Mouse (Mus musculus) liver, embryonic 13.5 days (tissue): ENCODE data around the gene Fgfr2. TPM values are rescaled to one million over a fixed set of nuclear protein-coding genes. Genes with fewer than 3 reads are reported as not detected.
A peak's percentile ranks its signal among the peaks of the same experiment; 100 is the strongest.

Experiments
- ATAC-seq: fragments of 200-750 bp; cut with Nextera tagmentation; 2 replicates; pipeline ENCODE4 v1.8.0; 2017; ENCODE audit warnings: low read depth, mild to moderate bottlenecking, moderate number of reproducible peaks, moderate library complexity
- DNase-seq: peaks from one replicate; pipeline ENCODE4 v3.0.0; 2022
- H3K27ac ChIP-seq: fragments of 300-500 bp; sonication (generic); 2 replicates; pipeline ENCODE4 v1.5.1; 2015; ENCODE audit warnings: moderate library complexity, mild to moderate bottlenecking, inconsistent platforms
- H3K27me3 ChIP-seq: fragments of 300-500 bp; sonication (generic); 2 replicates; pipeline ENCODE4 v1.6.1; 2015; ENCODE audit warnings: mild to moderate bottlenecking, inconsistent platforms
- H3K36me3 ChIP-seq: fragments of 300-500 bp; sonication (generic); 2 replicates; pipeline ENCODE4 v1.6.1; 2015; ENCODE audit warnings: mild to moderate bottlenecking, inconsistent platforms
- H3K4me1 ChIP-seq: fragments of 300-500 bp; sonication (generic); replicated peaks from 2 replicates; pipeline ENCODE4 v1.6.1; 2015; ENCODE audit warnings: inconsistent platforms
- H3K4me2 ChIP-seq: fragments of 300-500 bp; sonication (generic); 2 replicates; pipeline ENCODE4 v1.6.1; 2015; ENCODE audit warnings: inconsistent platforms, mild to moderate bottlenecking, moderate library complexity
- H3K4me3 ChIP-seq: fragments of 300-500 bp; sonication (generic); replicated peaks from 2 replicates; pipeline ENCODE4 v1.5.1; 2015; ENCODE audit warnings: mild to moderate bottlenecking, inconsistent platforms
- H3K9ac ChIP-seq: fragments of 300-500 bp; sonication (generic); 2 replicates; pipeline ENCODE4 v1.6.1; 2015; ENCODE audit warnings: mild to moderate bottlenecking, inconsistent platforms
- H3K9me3 ChIP-seq: fragments of 300-500 bp; sonication (generic); replicated peaks from 2 replicates; pipeline ENCODE4 v1.6.1; 2016; ENCODE audit warnings: inconsistent platforms
- WGBS: fragments of 180-500 bp; shearing (Covaris S2); methylation state at CpG from one replicate; pipeline ENCODE4 v1.1.7; 2015; ENCODE audit not compliant: insufficient replicate concordance; 5-methylcytosine and 5-hydroxymethylcytosine counted together
- polyA plus RNA-seq: library from polyadenylated mRNA; unstranded; fragments of >200 nt; fragmentation: Nextera tagmentation; extraction: Ambion mirVana; gene quantifications from 2 replicates; pipeline ENCODE4 v1.2.1, GENCODE M21; 2015

The Fgfr2 gene
- polyA plus RNA-seq, 1 experiment from 2014 or later, result 8.9 TPM

- H3K9ac ChIP-seq, result 0 out of 2 replicates have a peak overlapping the region, but pooled peaks have one; percentile 8
- no peaks in the 10 kb centered on the region for H3K27me3 ChIP-seq
- peak overlapping the region; percentile 37 for H3K27ac ChIP-seq
- WGBS, result 72% methylated on average over 4 of the region's 4 CpGs
- peaks cover 75% of the 10 kb centered on the region for H3K4me1 ChIP-seq
- no peak for DNase-seq
- H3K4me3 ChIP-seq, result no peak overlapping the region
- no peaks in the 10 kb centered on the region for H3K9me3 ChIP-seq
- no peak for ATAC-seq
- H3K36me3 ChIP-seq, result peaks cover 66% of the 10 kb centered on the region
- no peak overlapping the region for H3K4me2 ChIP-seq
These were observed 403.6 kb downstream of the Fgfr2 start for GRCm38 (mm10) chr7:132719570-132719969.

GRCm38 (mm10) chr7:132715259-132715658 lies 407.9 kb downstream of the Fgfr2 start:
- Histone ChIP-seq H3K4me2 (no peak overlapping the region), H3K27ac (0 out of 2 replicates have a peak overlapping the region, but pooled peaks have one; percentile 59), H3K27me3 (no peaks in the 10 kb centered on the region), H3K36me3 (peaks cover 78% of the 10 kb centered on the region), H3K9me3 (no peaks in the 10 kb centered on the region), H3K4me1 (peaks cover 73% of the 10 kb centered on the region), H3K4me3 (no peak overlapping the region), H3K9ac (no peak overlapping the region)
- WGBS, result 85% methylated on average over 4 of the region's 4 CpGs
- DNase-seq (no peak), ATAC-seq (no peak)

GRCm38 (mm10) chr7:132714236-132714923 lies 408.8 kb downstream of the Fgfr2 start:
- no peak for ATAC-seq
- 63% methylated on average over 6 of the region's 6 CpGs for WGBS

GRCm38 (mm10) chr7:132713483-132714126 lies 409.5 kb downstream of the Fgfr2 start:
- DNase-seq, result no peak
- Histone ChIP-seq H3K4me3 (no peak overlapping the region), H3K9ac (peak overlapping the region; percentile 34), H3K27ac (peak overlapping the region; percentile 82), H3K36me3 (peaks cover 70% of the 10 kb centered on the region), H3K27me3 (no peaks in the 10 kb centered on the region), H3K9me3 (no peaks in the 10 kb centered on the region), H3K4me2 (0 out of 2 replicates have a peak overlapping the region, but pooled peaks have one; percentile 4), H3K4me1 (peaks cover 61% of the 10 kb centered on the region)
- WGBS, result 42% methylated on average over 8 of the region's 8 CpGs
- ATAC-seq, result no peak

More at GRCm38 (mm10) chr7:132714236-132714923, 408.8 kb downstream of the Fgfr2 start:
- no peak for DNase-seq
- H3K9me3 ChIP-seq, result no peaks in the 10 kb centered on the region
- no peak overlapping the region for H3K4me2 ChIP-seq
- H3K4me1 ChIP-seq, result peaks cover 65% of the 10 kb centered on the region
- H3K27me3 ChIP-seq, result no peaks in the 10 kb centered on the region
- no peak overlapping the region for H3K4me3 ChIP-seq
- peak overlapping the region; percentile 82; the same call in 1 of the 2 replicates for H3K27ac ChIP-seq
- peaks cover 77% of the 10 kb centered on the region for H3K36me3 ChIP-seq
- H3K9ac ChIP-seq, result no peak overlapping the region

GRCm38 (mm10) chr7:132712956-132713355 lies 410.2 kb downstream of the Fgfr2 start:
- Histone ChIP-seq H3K9ac (peak overlapping the region; percentile 34; the same call in 1 of the 2 replicates), H3K27me3 (no peaks in the 10 kb centered on the region), H3K4me1 (peaks cover 54% of the 10 kb centered on the region), H3K27ac (peak overlapping the region; percentile 82), H3K4me2 (no peak overlapping the region), H3K9me3 (no peaks in the 10 kb centered on the region), H3K4me3 (no peak overlapping the region), H3K36me3 (peaks cover 67% of the 10 kb centered on the region)
- DNase-seq, result no peak
- ATAC-seq, result no peak
- WGBS, result 53% methylated on average over 7 of the region's 7 CpGs

GRCm38 (mm10) chr7:132712044-132712708 lies 411.0 kb downstream of the Fgfr2 start:
- peaks cover 61% of the 10 kb centered on the region for H3K36me3 ChIP-seq
- H3K4me3 ChIP-seq, result no peak overlapping the region
- H3K4me1 ChIP-seq, result peaks cover 49% of the 10 kb centered on the region
- no peak overlapping the region for H3K9ac ChIP-seq
- DNase-seq, result no peak
- H3K27ac ChIP-seq, result 0 out of 2 replicates have a peak overlapping the region, but pooled peaks have one; percentile 23
- no peaks in the 10 kb centered on the region for H3K9me3 ChIP-seq
- H3K27me3 ChIP-seq, result no peaks in the 10 kb centered on the region
- H3K4me2 ChIP-seq, result 0 out of 2 replicates have a peak overlapping the region, but pooled peaks have one; percentile 6
- peak; percentile 24; the same call in 1 of the 2 replicates for ATAC-seq
- 67% methylated on average over 16 of the region's 16 CpGs for WGBS

GRCm38 (mm10) chr7:132711579-132711978 lies 411.6 kb downstream of the Fgfr2 start:
- Histone ChIP-seq H3K36me3 (peaks cover 61% of the 10 kb centered on the region), H3K9me3 (no peaks in the 10 kb centered on the region), H3K4me3 (no peak overlapping the region), H3K27me3 (no peaks in the 10 kb centered on the region), H3K27ac (no peak overlapping the region), H3K4me2 (no peak overlapping the region), H3K4me1 (peaks cover 45% of the 10 kb centered on the region), H3K9ac (no peak overlapping the region)
- DNase-seq (no peak), ATAC-seq (no peak)
- 82% methylated on average over 9 of the region's 9 CpGs for WGBS

GRCm38 (mm10) chr7:132705130-132705529 lies 418.0 kb downstream of the Fgfr2 start:
- DNase-seq (no peak), ATAC-seq (no peak)

GRCm38 (mm10) chr7:132704310-132704875 lies 418.8 kb downstream of the Fgfr2 start:
- Histone ChIP-seq H3K36me3 (no peaks in the 10 kb centered on the region), H3K4me3 (no peak overlapping the region), H3K9ac (no peak overlapping the region), H3K9me3 (no peaks in the 10 kb centered on the region), H3K4me1 (peaks cover 17% of the 10 kb centered on the region), H3K27me3 (no peaks in the 10 kb centered on the region), H3K4me2 (no peak overlapping the region), H3K27ac (no peak overlapping the region)
- WGBS, result 76% methylated on average over 8 of the region's 8 CpGs
- DNase-seq, result no peak
- no peak for ATAC-seq

More at GRCm38 (mm10) chr7:132705130-132705529, 418.0 kb downstream of the Fgfr2 start:
- no peak overlapping the region for H3K4me3 ChIP-seq
- H3K4me2 ChIP-seq, result no peak overlapping the region
- H3K27me3 ChIP-seq, result no peaks in the 10 kb centered on the region
- H3K4me1 ChIP-seq, result peaks cover 10% of the 10 kb centered on the region
- WGBS, result 74% methylated on average over 7 of the region's 7 CpGs
- no peaks in the 10 kb centered on the region for H3K36me3 ChIP-seq
- no peaks in the 10 kb centered on the region for H3K9me3 ChIP-seq
- no peak overlapping the region for H3K9ac ChIP-seq
- H3K27ac ChIP-seq, result no peak overlapping the region

GRCm38 (mm10) chr7:132703515-132704309 lies 419.4 kb downstream of the Fgfr2 start:
- Histone ChIP-seq H3K9ac (no peak overlapping the region), H3K27me3 (no peaks in the 10 kb centered on the region), H3K4me1 (peaks cover 19% of the 10 kb centered on the region), H3K36me3 (no peaks in the 10 kb centered on the region), H3K4me3 (no peak overlapping the region), H3K4me2 (no peak overlapping the region), H3K9me3 (no peaks in the 10 kb centered on the region), H3K27ac (no peak overlapping the region)
- no peak for ATAC-seq
- 68% methylated on average over 9 of the region's 9 CpGs for WGBS
- DNase-seq, result no peak
